Mouse (Mus musculus) ovary, postnatal 36 days (tissue): ENCODE results near the gene Mrpl38.
"Not testable (repeated sequence)": the region's sequence is repeated elsewhere in the genome, so short reads cannot be mapped to it uniquely, and the experiment has no call there.

Experiments
- DNase-seq: peaks from one replicate; pipeline ENCODE4 v3.0.0; 2022; ENCODE audit warnings: low spot score, mixed read lengths

Gene Mrpl38

DNA sequence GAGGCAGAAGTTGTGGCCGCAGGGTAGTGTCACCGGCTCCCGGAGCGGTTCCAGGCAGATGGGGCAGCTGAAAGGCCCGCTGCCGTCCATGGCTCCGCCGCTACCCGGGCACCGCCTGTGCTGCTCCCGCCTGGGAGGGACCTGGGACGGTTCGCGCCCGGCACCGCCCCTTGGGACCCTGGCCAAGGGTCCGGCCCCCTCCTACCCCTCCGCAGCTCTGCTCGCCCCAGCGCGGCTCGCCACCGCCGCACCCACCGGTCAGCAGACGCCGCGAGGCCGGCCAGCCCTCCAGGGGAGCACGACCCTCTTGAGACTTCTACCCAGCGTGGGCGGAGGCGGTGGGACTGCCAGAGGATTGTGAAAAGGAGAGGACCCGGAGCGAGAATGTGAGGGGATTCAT lies 28.5 kb downstream of the Mrpl38 start:
- DNase-seq, result peak; percentile 87

DNA sequence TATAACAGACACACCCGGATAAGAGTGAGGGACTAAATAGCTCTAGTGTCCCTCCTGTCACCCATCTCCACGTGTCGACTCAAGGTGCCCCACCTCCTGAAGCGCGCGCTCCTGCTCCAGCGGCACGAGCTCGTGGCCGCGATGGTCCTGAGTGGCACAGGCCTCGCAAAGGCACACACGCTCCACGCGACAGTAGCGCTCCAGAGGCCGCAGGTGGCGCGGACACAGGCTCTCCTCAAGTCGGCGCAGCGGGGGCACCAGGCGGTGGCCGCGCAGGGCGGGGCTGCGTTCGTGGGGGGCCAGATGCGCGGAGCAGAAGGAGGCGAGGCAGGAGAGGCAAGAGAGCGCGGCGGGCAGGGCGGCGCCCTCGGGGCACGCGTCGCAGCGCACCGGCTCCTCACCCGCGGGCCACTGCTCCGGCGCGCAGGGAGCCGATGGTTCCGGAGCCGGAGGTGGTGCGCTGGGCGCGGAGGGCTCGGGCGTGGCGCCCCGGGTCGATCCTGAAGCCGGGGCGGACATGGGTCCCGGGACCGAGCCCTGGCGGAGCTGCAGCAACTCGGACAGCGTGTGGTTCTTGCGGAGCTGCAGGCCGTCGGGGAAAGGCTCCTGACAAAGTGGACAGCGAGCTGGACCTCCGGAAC lies 29.1 kb downstream of the Mrpl38 start:
- peak; percentile 57 for DNase-seq

DNA sequence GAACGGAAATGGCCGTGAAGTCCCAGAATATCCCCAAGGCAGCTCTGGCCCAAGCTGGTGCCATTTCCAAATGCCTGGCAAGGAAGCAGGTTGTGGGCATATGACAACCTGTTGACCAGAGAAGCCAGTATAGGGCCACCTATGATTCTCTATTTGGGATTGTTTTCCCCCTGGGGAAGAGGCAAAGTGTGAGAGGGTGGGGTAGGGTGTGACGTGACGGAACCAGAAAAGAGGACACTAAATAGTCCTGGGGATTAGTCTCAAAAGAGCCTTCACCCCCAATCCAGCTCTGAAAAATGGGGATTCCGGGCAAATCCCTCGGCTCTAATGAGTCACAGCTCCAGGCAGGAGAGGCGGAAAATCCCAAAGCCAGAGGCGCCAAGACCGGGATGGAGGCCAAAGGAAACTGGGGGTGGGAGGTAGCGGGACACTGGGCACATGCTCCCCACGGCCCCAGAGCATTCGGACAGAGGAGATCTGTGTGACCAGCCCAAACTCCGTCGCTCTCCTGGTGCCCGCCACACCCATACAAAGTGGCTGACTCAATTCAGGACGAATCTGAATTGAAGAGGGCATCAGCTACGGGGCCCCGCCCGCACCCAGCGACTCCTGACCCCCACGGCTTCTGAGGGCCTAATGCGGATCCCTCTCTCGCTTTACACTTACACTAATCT lies 30.1 kb downstream of the Mrpl38 start:
- peak; percentile 64 for DNase-seq

DNA sequence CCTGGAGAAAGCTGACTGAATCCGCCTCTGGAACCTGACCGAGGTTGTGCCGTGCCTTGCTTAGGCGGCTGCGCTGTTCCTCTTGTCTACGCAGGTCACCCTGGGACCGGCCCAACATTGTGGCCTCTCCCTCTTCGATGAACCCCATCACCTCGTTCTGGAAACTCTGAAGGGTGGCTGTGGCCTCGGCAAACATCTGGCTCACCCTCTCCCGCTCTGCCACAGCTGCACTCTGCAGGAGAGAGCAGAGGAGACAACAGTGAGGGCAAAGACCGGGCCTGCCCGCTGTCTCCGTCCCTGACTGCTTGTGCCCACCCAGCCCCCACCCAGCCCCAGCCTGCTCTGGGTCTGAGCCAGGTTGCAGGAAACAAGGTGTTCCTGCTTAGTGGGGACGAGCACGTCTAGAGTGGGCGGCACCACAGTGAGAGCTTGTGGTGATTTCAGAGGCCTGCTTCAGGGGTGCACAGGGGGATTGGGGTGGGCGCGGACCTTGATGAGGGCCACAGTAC lies 30.8 kb downstream of the Mrpl38 start:
- no peak for DNase-seq

DNA sequence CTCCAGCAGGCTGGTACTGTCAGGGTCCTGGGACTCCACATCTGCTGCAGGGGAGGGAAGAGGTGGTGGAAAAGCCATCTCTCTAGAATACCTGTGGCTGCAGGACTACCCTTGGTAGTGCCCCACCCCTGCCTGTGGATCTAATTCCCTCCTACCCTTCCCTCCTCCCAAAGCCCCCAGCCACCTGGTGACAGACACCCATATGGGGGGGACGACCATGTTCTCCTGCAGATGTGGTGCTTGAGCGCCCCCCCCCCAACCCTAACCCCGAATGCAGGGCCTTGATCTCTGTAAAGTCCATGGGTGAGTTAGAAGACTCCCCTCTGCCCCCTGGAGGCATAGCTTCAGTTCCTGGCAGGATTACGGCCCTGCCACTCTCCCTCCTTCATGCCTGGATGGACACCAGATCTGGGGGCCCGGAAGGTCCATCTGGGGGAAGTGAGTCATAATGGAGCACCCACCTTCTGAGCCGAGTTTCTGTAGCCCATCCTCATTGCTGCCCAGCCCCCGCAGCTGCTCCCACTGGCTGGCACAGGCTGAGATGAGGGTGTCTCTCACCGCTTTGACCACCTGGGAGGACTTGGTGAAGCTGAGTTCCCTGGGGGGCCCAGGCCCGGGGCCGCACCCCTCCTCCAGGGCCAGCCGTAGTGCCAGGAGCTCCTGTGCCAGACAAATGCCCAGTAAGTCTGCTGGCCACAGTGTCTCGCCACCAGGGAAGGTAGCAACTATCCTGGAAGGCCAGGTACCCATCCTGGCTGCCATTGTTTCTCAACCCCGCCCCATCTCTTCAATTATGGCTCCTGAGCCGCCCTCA lies 31.5 kb downstream of the Mrpl38 start:
- DNase-seq, result no peak

DNA sequence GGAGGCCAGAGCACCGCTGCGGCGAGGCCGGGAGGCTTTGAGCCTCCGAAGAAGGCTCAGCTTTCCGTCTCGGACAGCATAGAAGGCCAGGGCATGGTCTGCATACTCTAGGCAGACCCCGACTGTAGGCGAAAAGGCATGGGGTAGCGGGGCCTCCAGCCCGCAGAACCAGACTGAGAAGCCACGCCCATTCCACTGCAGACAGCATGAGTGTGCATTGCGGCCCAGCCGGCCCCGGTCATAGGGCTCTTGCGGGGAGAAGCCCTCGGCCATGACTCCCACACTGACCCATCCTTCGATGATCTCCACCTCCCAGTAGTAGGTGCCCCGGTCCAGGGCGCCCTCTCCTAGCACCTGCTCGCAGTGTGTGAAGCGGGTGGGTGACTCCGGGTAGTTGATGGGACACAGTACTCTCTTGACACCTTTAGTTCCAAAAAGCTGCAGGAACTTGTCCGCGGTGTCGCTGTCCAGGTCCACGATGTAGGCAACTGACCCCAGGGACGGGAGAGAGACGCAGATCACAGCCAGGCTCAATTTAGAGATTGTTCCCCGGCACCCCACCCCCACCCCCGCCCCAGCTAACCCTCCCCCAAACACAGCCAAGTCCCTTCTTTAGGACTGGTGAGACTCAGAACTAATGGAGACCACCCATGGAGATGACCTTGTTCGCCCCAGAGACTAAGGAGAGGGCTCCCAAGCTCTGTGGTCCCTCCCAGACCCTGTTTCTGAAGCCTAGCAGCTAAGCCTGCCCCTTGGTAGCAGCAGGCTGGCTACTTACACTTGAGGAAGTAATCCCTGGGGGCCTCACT lies 32.3 kb downstream of the Mrpl38 start:
- DNase-seq, result no peak

DNA sequence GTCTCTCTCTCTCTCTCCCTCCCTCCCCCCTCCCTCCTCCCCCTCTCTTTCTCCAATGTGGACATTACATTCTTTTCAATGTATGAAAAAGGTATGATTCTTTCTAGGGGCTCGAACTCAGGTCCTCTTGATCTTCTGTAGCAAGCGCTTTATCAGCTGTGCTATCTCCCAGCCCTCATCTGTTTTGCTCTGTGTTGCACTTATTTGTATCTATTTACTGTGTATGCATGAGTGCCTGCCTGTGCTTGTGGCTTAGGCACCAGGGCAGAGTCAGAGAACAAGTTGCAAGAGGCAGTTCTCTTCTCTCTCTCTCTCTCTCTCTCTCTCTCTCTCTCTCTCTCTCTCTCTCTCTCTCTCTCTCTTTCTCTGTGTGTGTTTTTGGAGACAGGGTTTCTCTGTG lies 33.6 kb downstream of the Mrpl38 start:
- DNase-seq, result no peak

DNA sequence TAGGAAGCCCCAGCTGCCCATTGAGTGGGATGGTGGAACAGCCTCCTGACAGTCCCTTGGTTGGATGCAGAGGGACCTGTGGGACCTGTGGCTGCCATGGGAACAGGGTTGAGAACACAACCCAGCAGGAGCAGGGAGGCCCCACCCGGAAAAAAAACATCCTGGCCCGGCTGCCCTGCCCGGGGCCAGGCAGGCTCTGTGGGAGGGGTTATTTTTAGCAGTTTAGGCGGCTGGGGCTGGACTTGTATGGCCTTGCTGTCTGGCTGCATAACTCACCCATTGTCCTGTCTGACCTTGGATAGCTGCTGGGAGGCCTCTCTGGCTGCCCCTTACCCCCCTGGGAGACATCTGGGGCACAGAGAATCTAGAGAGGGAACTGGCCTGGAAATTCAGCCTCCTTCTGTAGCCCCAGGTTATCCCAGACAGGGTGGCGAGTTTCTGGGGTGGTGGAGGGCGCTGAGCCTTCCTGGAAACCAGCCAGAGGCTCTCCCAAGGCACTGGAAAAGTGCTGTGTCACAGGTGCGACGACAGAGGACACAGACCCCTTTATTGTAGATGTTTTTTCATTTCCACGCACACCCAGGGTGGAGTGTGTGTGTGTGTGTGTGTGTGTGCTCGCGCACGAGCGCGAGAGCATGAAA lies 34.5 kb downstream of the Mrpl38 start:
- DNase-seq, result peak; percentile 78

DNA sequence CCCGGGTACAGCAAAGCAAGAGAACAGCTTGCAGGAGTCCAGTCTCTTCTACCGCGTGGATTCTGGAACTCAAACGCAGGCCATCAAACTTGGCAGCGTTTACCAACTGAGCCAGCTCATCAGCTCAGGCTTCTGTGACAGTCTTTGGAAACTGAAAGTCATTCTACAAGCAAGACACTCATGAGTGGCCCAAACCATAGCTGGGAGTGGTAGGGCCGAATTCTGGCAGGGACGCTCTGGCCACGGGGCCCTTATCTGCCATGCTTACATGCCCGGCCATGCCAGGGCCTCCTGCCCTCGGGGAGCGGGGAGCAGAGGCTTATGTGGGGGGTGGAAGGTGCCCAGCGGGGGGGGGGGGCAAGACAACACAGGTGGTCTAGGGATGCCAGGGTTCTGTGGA lies 35.1 kb downstream of the Mrpl38 start:
- DNase-seq, result no peak

DNA sequence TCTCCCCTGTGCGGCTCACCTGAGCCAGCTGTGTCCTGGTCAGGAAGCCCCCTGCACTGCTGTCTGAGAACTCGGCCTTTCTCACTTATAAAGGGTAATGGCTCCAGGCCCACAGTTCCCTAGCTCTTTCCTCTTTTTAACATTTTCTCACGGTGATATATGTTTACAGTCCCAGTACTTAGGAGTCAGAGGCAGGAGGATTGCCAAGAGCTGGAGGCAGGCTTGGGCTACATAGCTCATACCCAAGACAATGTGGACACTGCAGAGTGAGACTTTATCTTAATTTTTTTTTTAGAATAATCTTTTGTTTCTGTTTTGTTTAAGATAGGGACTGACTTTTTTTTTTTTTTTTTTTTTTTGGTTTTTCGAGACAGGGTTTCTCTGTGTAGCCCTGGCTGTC lies 36.2 kb downstream of the Mrpl38 start:
- no peak for DNase-seq

DNA sequence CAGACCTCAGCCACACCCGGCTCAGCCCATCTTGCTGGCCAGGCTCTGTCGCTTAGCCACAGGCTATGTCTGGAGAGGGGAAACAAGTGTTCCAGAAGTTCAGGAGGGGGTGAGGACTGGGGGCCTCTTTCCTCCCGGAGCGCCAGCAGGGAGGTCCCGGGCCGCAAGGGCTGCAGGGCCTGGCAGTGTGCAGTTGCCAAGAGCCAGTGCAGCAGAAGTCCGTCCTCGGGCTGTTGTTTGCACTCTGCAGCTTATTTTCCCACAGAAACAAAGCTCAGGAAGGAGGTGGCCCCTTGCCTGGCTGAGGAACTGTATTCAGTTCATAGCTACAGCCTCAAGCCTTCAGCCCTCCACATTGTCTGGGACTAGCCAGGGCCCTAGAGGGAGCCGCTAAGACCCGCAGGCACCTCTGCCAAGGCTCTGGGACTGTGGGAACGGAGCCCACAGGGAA lies 36.7 kb downstream of the Mrpl38 start:
- DNase-seq, result peak; percentile 56

DNA sequence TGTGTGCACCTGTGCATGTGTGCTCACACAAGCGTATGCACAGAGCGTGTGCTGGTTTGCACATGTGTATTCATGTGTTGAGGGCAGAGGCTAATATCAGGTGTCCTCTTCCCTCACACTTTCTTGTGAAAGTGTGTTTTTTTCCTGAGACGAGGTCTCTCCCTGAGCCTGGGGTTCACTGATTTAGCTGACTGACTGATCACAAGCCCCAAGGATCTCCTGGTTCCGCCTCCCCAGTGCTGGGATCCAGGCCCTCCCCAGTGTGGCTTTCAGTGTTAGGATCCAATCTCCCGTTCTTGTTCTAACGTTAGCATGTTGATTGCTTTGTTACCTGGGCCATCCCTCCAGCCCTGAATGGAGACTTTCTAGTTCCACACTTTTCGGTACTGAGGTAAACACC lies 37.8 kb downstream of the Mrpl38 start:
- DNase-seq, result no peak

DNA sequence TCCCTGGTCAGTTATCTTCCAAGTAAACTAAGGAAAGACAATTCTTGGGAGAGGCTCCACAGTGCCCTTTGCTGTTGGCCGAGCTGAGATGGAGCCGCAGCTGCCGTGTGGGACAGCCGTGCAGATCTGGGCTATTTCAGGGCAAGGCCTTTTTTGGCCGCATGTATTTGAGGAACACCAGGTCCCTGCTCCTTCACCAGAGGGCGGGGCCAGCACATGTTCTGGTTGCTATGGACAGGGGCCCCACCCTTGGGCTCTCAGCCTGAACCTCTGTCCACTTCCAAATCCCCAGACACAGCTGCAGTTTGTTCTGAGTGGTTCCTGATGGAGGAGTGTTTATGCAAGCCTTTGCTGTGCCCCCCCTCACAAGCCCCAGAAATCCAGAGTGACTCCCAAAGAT lies 38.3 kb downstream of the Mrpl38 start:
- DNase-seq, result peak; percentile 57

DNA sequence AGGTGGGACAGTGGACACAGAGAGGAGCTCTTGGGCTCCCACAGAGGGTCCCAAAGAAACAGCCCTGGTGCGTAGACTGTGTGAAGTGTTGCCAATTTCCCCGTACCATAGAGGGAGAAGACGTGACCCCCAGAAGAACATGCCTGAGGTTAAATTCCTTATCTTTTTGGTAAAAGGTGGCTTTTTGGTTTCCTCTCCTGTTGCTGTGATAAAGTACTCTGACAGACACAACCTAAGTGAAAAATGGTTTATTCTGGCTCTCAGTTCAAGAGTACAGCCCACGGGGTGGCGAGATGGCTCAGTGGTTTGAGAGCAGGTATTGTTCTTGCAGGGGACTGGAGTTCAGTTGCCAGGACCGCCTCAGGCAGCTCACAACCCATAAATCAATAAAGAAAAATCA lies 39.2 kb downstream of the Mrpl38 start:
- no peak for DNase-seq

DNA sequence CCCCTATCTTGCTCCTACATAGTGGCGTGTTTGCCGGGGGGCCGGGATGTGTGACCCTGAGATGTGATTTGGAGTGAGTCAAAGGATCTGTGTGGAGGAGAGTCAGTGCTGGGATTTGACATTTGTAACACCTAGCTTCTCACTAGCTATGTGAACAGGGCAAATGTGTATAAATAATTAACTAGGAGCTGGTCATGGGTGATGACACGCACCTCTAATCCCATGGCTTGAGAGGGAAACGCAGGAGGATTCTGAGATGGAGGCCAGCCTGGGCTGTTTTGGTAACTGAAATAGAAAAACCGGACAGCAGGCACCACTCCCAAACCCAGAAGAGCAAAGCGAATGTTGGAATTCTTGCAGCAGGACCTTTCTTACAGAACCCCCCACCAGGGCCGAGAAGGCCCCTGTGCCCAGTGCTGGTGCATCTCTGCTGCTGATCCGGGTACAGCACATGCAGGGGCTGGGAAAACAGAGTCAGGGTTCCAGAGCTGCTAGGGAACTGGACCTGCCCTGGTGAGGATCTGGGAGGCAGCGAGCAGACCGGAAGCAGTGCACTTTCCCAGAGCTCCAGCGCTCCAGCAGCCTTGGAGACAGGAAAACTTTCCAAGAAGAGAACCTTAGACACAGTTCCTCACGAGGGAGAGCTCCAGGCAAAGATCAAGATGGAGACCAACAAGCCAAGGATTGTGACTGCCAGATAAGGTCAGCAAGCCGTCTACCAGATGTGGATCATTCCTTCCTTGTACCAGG lies 39.8 kb downstream of the Mrpl38 start:
- no peak for DNase-seq

DNA sequence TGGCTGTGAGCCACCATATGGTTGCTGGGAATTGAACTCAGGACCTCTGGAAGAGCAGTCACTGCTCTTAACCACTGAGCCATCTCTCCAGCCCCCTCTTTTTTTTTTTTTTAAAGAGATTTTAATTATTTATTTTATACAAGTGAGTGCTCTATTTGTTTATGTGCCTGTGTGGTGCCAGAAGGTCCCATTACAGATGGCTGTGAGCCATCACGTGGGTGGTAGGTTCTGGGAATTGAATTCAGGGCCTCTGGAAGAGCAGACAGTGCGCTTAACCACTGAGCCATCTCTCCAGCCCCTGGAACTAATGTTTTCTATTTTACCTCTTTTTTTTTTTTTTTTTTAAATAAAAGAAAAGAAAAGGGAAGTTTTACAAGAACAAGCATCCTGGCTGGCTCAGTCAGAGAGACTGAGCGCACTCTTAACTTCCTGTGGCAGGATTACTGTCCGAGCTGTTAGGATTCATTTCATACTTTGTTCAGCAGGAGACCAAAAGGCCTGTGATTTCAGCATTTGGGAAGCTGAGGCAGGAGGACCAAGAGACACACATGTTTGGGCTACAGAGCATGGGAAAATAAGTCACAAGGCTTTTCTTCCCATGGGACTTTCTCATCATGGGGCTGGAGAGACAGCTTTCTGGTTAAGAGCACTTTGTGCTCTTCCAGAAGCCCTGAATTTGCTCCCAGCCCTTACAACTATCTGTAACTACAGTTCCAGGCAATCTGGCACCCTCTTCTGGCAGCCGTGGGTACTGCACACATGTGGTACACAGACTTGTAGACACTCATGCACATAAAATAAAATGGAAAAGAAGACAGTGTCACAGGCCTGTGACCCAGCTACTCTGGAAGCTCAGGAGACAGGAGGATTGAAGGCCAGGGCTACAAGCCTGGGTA lies 42.2 kb downstream of the Mrpl38 start:
- no peak for DNase-seq

DNA sequence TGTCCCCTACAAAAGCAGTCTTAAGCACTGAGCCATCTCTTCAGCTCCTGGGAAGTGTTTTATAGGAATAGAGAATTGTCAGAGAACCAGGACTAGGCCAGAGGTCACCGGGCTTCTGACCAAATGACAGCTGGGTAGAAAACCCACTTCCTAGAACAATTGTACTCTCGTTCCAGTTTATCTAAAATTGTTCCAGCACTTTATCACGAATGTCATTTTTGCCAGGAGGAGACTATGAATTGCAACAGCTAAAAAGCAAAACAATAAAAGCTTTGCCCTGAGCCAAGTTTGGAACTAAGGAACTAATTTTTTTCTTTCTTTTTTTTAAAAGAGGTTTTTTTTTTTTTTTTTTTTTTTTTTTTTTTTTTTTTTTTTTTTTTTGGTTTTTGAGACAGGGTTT lies 43.1 kb downstream of the Mrpl38 start:
- peak; percentile 63 for DNase-seq

DNA sequence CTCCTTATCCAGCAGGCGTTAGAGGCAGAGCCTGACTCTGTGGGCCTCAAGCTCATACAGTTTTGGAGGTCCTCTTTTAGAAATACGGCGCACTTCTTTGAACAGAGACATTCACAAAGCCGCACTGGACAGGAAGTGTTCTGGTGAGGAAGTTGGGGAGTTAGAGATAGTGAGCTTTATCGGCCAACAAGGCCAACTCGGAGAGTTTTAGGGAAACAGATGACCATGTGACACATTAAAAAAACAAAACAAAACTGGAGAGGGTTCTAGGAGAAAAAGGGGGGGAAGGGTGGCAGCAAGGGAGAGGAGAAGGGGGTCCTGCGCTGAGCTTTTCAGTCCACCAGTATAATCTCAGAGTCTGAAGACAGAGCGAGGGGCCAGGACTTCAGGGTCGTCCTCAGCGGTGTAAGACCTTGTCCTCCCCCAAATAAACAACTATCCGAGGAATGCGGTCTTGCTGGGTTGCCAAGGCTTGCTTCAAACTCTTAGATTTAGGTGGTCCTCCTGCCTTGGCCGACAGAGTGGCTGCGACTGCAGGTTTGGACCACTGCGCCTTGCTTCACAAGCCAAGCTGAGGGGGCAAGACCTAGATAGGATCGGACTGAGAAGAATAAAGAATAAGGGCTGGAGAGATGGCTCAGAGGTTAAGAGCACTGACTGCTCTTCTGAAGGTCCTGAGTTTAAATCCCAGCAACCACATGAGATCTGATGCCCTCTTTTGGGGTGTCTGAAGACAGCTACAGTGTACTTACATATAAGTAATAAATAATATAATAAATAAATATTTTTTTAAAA lies 44.7 kb downstream of the Mrpl38 start:
- peak; percentile 57 for DNase-seq

DNA sequence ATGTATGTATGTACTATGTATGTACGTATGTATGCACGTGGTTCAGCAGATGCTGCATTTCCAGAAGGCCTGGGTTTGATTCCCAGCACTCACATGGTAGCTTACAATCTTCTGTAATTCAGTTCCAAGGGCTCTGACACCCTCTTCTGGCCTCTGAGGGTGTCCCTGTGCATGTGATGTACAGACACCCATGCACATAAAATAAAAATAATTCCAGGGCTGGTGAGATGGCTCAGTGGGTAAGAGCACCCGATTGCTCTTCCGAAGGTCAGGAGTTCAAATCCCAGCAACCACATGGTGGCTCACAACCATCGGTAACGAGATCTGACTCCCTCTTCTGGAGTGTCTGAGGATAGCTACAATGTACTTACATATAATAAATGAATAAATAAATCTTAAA lies 45.7 kb downstream of the Mrpl38 start:
- DNase-seq, result not testable (repeated sequence)
